Mouse (Mus musculus): ENCODE results near the gene Ppp4r3b. TPM values are rescaled to one million over a fixed set of nuclear protein-coding genes. Genes with fewer than 3 reads are reported as not detected.
A peak's percentile ranks its signal among the peaks of the same experiment; 100 is the strongest.

Ppp4r3b gene
- polyA plus RNA-seq, 1 experiment from 2014 or later = 90.3 TPM

DNA sequence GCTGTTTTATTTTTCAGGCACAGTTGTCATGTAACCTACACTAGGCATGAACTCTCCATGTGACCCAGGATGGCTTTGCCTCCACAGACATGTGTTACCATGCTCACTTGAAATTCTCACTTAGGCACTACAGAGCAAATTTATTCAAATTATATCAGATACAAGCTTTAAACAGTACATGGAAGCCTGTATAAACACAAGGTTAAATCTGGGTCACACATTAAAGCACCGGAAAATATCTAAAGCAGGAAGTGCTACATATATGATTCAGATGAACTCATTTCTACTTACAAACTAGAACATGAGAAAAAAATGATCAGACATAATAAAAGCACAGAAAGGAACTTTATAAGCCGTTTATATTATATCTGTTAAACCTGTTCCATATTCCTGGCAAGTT is 52.1 kb downstream of the Ppp4r3b start:
- Histone ChIP-seq H3K4me2 (ENCODE audit: low read length) (no peak overlapping the region), H3K9me3 (ENCODE audit: control insufficient read depth, low read length) (no peaks in the 10 kb centered on the region), H3K27ac (ENCODE audit: low read length) (no peak overlapping the region), H3K9ac (replicated peaks; ENCODE audit: low read depth, low read length) (no peak overlapping the region), H3K4me3 (replicated peaks; ENCODE audit: low read length) (no peak overlapping the region), H3K27me3 (replicated peaks; ENCODE audit: control insufficient read depth, insufficient read depth, low read length) (no peaks in the 10 kb centered on the region), H3K36me3 (ENCODE audit: control insufficient read depth, insufficient read depth) (peaks cover 33% of the 10 kb centered on the region), H3K4me1 (replicated peaks; ENCODE audit: control insufficient read depth, insufficient read depth, low read length) (no peaks in the 10 kb centered on the region)
- WGBS = 95% methylated on average over 2 of the region's 2 CpGs
- ATAC-seq = no peak

DNA sequence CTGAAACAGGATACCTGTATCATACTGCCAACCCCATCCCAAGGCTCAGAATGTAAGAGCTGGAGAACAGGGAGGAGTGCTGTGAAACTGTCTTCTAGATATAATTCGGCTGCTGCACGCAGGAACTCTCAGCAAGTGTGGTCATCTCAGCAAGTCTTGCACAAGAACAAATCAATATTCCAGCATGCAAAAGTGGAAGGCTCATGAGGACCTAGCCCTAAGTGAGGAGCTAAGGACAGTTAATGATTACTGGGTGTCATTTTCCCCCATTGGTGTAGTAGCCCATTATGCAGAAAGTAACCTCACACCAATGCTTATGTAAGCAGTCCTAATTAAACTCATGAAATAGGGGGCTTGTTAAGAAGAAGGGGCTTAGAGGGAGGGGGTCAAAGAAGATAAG is 56.3 kb downstream of the Ppp4r3b start:
- Histone ChIP-seq H3K9me3 (ENCODE audit: control insufficient read depth, low read length) (no peaks in the 10 kb centered on the region), H3K9ac (replicated peaks; ENCODE audit: low read depth, low read length) (no peak overlapping the region), H3K4me1 (replicated peaks; ENCODE audit: control insufficient read depth, insufficient read depth, low read length) (no peaks in the 10 kb centered on the region), H3K4me2 (ENCODE audit: low read length) (no peak overlapping the region), H3K27me3 (replicated peaks; ENCODE audit: control insufficient read depth, insufficient read depth, low read length) (no peaks in the 10 kb centered on the region), H3K4me3 (replicated peaks; ENCODE audit: low read length) (no peak overlapping the region), H3K27ac (ENCODE audit: low read length) (no peak overlapping the region), H3K36me3 (ENCODE audit: control insufficient read depth, insufficient read depth) (peaks cover 17% of the 10 kb centered on the region)
- WGBS = 90% methylated on average over 2 of the region's 2 CpGs
- no peak for ATAC-seq

GRCm38 (mm10) chr11:29233569-29233968 is 60.9 kb downstream of the Ppp4r3b start:
- Histone ChIP-seq H3K9ac (replicated peaks; ENCODE audit: low read depth, low read length) (no peak overlapping the region), H3K4me1 (replicated peaks; ENCODE audit: control insufficient read depth, insufficient read depth, low read length) (no peaks in the 10 kb centered on the region), H3K4me3 (replicated peaks; ENCODE audit: low read length) (no peak overlapping the region), H3K4me2 (ENCODE audit: low read length) (no peak overlapping the region), H3K9me3 (ENCODE audit: control insufficient read depth, low read length) (no peaks in the 10 kb centered on the region), H3K27ac (ENCODE audit: low read length) (no peak overlapping the region), H3K36me3 (ENCODE audit: control insufficient read depth, insufficient read depth) (0 out of 2 replicates have a peak, but pooled peaks cover 3% of the 10 kb centered on the region), H3K27me3 (replicated peaks; ENCODE audit: control insufficient read depth, insufficient read depth, low read length) (no peaks in the 10 kb centered on the region)
- no peak for ATAC-seq
- 96% methylated on average over 1 of the region's 1 CpGs for WGBS

- Histone ChIP-seq H3K9ac (replicated peaks; ENCODE audit: low read depth, low read length) (no peak overlapping the region), H3K4me1 (replicated peaks; ENCODE audit: control insufficient read depth, insufficient read depth, low read length) (no peaks in the 10 kb centered on the region), H3K9me3 (ENCODE audit: control insufficient read depth, low read length) (no peaks in the 10 kb centered on the region), H3K4me2 (ENCODE audit: low read length) (no peak overlapping the region), H3K4me3 (replicated peaks; ENCODE audit: low read length) (no peak overlapping the region), H3K36me3 (ENCODE audit: control insufficient read depth, insufficient read depth) (peaks cover 4% of the 10 kb centered on the region; the same call in 1 of the 2 replicates), H3K27ac (ENCODE audit: low read length) (no peak overlapping the region), H3K27me3 (replicated peaks; ENCODE audit: control insufficient read depth, insufficient read depth, low read length) (no peaks in the 10 kb centered on the region)
- no peak for ATAC-seq
These were observed 64.7 kb downstream of the Ppp4r3b start for GRCm38 (mm10) chr11:29237364-29237763.

GRCm38 (mm10) chr11:29238047-29238446 is 65.4 kb downstream of the Ppp4r3b start:
- no peak overlapping the region for H3K4me3 ChIP-seq (replicated peaks; ENCODE audit: low read length)
- H3K36me3 ChIP-seq (ENCODE audit: control insufficient read depth, insufficient read depth) = peaks cover 6% of the 10 kb centered on the region; the same call in 1 of the 2 replicates
- H3K9ac ChIP-seq (replicated peaks; ENCODE audit: low read depth, low read length) = no peak overlapping the region
- no peaks in the 10 kb centered on the region for H3K9me3 ChIP-seq (ENCODE audit: control insufficient read depth, low read length)
- no peaks in the 10 kb centered on the region for H3K4me1 ChIP-seq (replicated peaks; ENCODE audit: control insufficient read depth, insufficient read depth, low read length)
- no peak for ATAC-seq
- H3K4me2 ChIP-seq (ENCODE audit: low read length) = no peak overlapping the region
- H3K27ac ChIP-seq (ENCODE audit: low read length) = no peak overlapping the region
- H3K27me3 ChIP-seq (replicated peaks; ENCODE audit: control insufficient read depth, insufficient read depth, low read length) = no peaks in the 10 kb centered on the region

DNA sequence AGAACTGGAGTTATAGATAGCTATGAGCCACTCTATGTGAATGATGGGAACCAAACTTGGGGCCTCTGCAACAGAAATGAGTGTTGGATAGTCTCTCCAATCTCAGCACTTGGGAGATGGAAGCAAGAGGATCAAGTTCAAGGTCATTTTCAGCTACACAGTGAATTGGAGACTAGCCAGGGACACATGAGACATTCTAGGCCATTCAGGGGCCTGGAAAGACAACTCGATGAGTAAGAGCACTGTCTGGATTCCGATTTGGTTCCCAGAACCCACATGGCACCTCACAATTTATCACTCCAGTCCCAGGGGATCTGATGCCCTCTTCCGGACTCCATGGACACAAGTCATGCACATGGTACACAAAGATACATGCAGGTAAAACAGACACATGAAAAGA is 65.9 kb downstream of the Ppp4r3b start:
- H3K9me3 ChIP-seq (ENCODE audit: control insufficient read depth, low read length) = no peaks in the 10 kb centered on the region
- no peak for ATAC-seq
- 92% methylated on average over 3 of the region's 3 CpGs for WGBS

DNA sequence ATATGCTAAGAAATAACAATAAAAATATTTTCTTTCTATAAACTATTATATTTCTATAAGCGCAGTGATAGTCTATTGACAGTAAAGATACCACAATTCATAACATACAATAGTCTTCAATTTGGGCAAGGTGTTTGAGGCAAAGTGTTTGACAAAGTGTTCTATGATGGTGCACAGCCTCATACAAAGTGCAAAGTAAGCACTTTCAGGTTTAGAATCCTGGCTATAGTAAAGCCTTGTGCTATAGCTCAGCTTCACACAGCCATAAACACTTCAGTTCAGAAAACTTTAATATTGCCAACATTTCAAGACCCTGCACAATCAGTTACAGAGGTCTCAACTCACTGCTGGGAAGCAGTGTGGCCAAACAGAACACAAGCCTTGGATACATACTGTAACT is 66.7 kb downstream of the Ppp4r3b start:
- Histone ChIP-seq H3K27me3 (replicated peaks; ENCODE audit: control insufficient read depth, insufficient read depth, low read length) (no peaks in the 10 kb centered on the region), H3K27ac (ENCODE audit: low read length) (no peak overlapping the region), H3K4me1 (replicated peaks; ENCODE audit: control insufficient read depth, insufficient read depth, low read length) (no peaks in the 10 kb centered on the region), H3K36me3 (ENCODE audit: control insufficient read depth, insufficient read depth) (peaks cover 6% of the 10 kb centered on the region; the same call in 1 of the 2 replicates), H3K9ac (replicated peaks; ENCODE audit: low read depth, low read length) (no peak overlapping the region), H3K4me3 (replicated peaks; ENCODE audit: low read length) (no peak overlapping the region), H3K9me3 (ENCODE audit: control insufficient read depth, low read length) (no peaks in the 10 kb centered on the region), H3K4me2 (ENCODE audit: low read length) (no peak overlapping the region)
- 100% methylated on average over 1 of the region's 1 CpGs for WGBS
- no peak for ATAC-seq

More for the DNA sequence above, 65.9 kb downstream of the Ppp4r3b start:
- Histone ChIP-seq H3K4me3 (replicated peaks; ENCODE audit: low read length) (no peak overlapping the region), H3K4me2 (ENCODE audit: low read length) (no peak overlapping the region), H3K27me3 (replicated peaks; ENCODE audit: control insufficient read depth, insufficient read depth, low read length) (no peaks in the 10 kb centered on the region), H3K27ac (ENCODE audit: low read length) (no peak overlapping the region), H3K4me1 (replicated peaks; ENCODE audit: control insufficient read depth, insufficient read depth, low read length) (no peaks in the 10 kb centered on the region), H3K9ac (replicated peaks; ENCODE audit: low read depth, low read length) (no peak overlapping the region), H3K36me3 (ENCODE audit: control insufficient read depth, insufficient read depth) (peaks cover 6% of the 10 kb centered on the region; the same call in 1 of the 2 replicates)

GRCm38 (mm10) chr11:29241961-29242360 is 69.3 kb downstream of the Ppp4r3b start:
- H3K4me2 ChIP-seq (ENCODE audit: low read length) = no peak overlapping the region
- no peaks in the 10 kb centered on the region for H3K27me3 ChIP-seq (replicated peaks; ENCODE audit: control insufficient read depth, insufficient read depth, low read length)
- no peak for ATAC-seq
- WGBS = 45% methylated on average over 4 of the region's 4 CpGs
- H3K27ac ChIP-seq (ENCODE audit: low read length) = no peak overlapping the region
- no peaks in the 10 kb centered on the region for H3K9me3 ChIP-seq (ENCODE audit: control insufficient read depth, low read length)
- H3K9ac ChIP-seq (replicated peaks; ENCODE audit: low read depth, low read length) = no peak overlapping the region
- peaks cover 17% of the 10 kb centered on the region for H3K4me1 ChIP-seq (replicated peaks; ENCODE audit: control insufficient read depth, insufficient read depth, low read length)
- H3K36me3 ChIP-seq (ENCODE audit: control insufficient read depth, insufficient read depth) = peaks cover 6% of the 10 kb centered on the region; the same call in 1 of the 2 replicates
- no peak overlapping the region for H3K4me3 ChIP-seq (replicated peaks; ENCODE audit: low read length)

DNA sequence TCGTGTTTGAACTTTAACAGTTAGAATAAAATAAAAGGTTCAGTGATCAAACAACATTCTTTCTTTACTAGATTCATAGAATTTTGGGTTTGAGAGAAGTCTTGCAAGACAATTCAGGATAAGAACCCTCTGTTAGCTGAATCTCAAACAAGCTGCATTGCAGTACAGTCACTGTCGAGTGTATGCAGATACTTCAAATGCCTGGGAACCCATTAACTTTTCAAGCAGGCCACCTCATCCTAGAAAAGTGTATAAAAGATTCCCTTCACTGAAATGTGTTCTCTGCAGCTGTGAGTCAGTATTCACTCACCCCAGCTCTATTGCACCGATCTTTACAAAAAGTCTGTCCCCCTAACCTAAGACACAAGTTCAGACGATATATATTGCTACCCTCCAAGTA is 73.3 kb downstream of the Ppp4r3b start:
- Histone ChIP-seq H3K9me3 (ENCODE audit: control insufficient read depth, low read length) (no peaks in the 10 kb centered on the region), H3K36me3 (ENCODE audit: control insufficient read depth, insufficient read depth) (peaks cover 6% of the 10 kb centered on the region; the same call in 1 of the 2 replicates), H3K27ac (ENCODE audit: low read length) (no peak overlapping the region), H3K4me1 (replicated peaks; ENCODE audit: control insufficient read depth, insufficient read depth, low read length) (peaks cover 17% of the 10 kb centered on the region), H3K9ac (replicated peaks; ENCODE audit: low read depth, low read length) (no peak overlapping the region; the same call in 1 of the 2 replicates), H3K4me2 (ENCODE audit: low read length) (peak overlapping the region; percentile 58), H3K27me3 (replicated peaks; ENCODE audit: control insufficient read depth, insufficient read depth, low read length) (no peaks in the 10 kb centered on the region), H3K4me3 (replicated peaks; ENCODE audit: low read length) (peak overlapping the region; percentile 74)
- ATAC-seq = no peak
- WGBS = 52% methylated on average over 4 of the region's 4 CpGs

Measured in forebrain, embryonic 16.5 days (tissue).